ENCODE assay signal across 16 mouse cellular contexts in the genomic region with DNA sequence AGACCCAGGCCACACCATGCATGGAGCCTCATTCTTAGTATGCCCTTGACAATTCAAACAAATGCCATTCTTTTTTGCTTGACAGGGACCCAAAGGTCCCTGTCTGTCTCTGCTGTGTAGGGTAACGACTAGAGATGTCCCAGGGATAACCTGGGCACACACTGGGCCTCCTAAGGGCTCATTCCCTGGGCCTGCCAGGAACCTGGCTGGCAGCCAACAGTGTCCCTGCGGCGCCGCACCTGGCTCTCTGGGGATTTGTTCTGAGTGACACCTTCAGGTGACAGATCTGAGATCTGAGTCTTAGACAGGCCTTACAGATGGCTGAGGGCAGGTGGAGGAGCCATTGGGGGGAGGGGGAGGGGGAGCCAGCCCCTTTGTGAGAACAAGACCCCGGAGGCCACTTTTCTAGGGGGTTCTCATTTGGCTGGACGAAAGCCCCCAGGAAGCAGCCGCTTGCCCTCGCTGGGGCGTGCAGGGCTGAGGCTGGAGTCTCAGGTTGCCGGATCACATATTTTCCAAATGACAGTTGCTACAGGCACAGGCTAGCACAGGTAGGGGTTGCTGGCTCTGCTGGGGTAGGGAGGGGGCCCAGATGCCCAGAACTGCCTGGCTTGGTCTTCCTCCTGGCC.
A peak's percentile ranks its signal among the peaks of the same experiment; 100 is the strongest.
DNase-seq lines count a peak whose midpoint lies in the region; ATAC-seq and TF ChIP-seq lines count a peak whose summit lies in the region.
"Had no signal": no experiment of that assay in that cellular context is flagged by ENCODE, and none has a peak within 500 bp of the region (broad histone marks: within the 10 kb centered on the region; RNA-seq: fewer than 3 reads in every experiment).

No protein-coding gene starts in this region.

- intact Hi-C loops in gastrocnemius, adult 2 months (cut with DNase I) = loop anchor here (5.0 kb wide), 2 partner anchors 62 to 73 kb away; no protein-coding TSS in a partner anchor
- intact Hi-C loops in heart, postnatal 36 days (cut with DNase I) = no loop called here

- ATAC-seq in intestine, embryonic 15.5 days = peak; percentile 68
- ATAC-seq in stomach, embryonic 15.5 days (ENCODE audit: insufficient read depth, low FRiP score, low read depth) = peak; percentile 51
- ATAC-seq: forebrain, embryonic 15.5 days; hindbrain, postnatal 0 days; midbrain, embryonic 16.5 days had no signal

- peak; percentile 61 for DNase-seq in gastrocnemius, adult 2 months
- DNase-seq in gastrocnemius, postnatal 25 days = no peak
- DNase-seq in lung, postnatal 14 days = peak; percentile 35
- DNase-seq in lung, postnatal 10 days = no peak
- DNase-seq in cerebellum, adult 11-12 months = no peak
- DNase-seq in heart, postnatal 36 days = no peak
- DNase-seq: adrenal gland, postnatal 25 days; heart, adult 2 months; liver, embryonic 13.5 days; thymus, adult 18-20 months had no signal

- H3K27me3 ChIP-seq in intestine, embryonic 15.5 days (replicated peaks) = no peaks in the 10 kb centered on the region
- H3K27me3 ChIP-seq in stomach, embryonic 15.5 days (replicated peaks) = no peaks in the 10 kb centered on the region
- H3K27me3 ChIP-seq: forebrain, embryonic 15.5 days had no signal

- H3K9me3 ChIP-seq in intestine, embryonic 15.5 days = no peaks in the 10 kb centered on the region
- no peaks in the 10 kb centered on the region for H3K9me3 ChIP-seq in stomach, embryonic 15.5 days
- H3K9me3 ChIP-seq: forebrain, embryonic 15.5 days; kidney, embryonic 15.5 days; liver, embryonic 13.5 days had no signal

- H3K4me3 ChIP-seq in gastrocnemius, adult 2 months = no peak overlapping the region
- no peak overlapping the region for H3K4me3 ChIP-seq in intestine, embryonic 15.5 days (replicated peaks)
- H3K4me3 ChIP-seq in stomach, embryonic 15.5 days (replicated peaks) = no peak overlapping the region
- H3K4me3 ChIP-seq: forebrain, embryonic 15.5 days; heart, adult 2 months; kidney, embryonic 15.5 days; liver, embryonic 13.5 days had no signal

- H3K9ac ChIP-seq in intestine, embryonic 15.5 days = no peak overlapping the region
- no peak overlapping the region for H3K9ac ChIP-seq in stomach, embryonic 15.5 days
- H3K9ac ChIP-seq: forebrain, embryonic 15.5 days; kidney, embryonic 15.5 days; liver, embryonic 13.5 days had no signal

- no peak for TF ChIP-seq CTCF in gastrocnemius, adult 2 months (IDR thresholded peaks at IDR 0.05)

- peak overlapping the region; percentile 31; the same call in 1 of the 2 replicates for H3K27ac ChIP-seq in gastrocnemius, adult 2 months
- no peak overlapping the region for H3K27ac ChIP-seq in intestine, embryonic 15.5 days
- peak overlapping the region; percentile 51 for H3K27ac ChIP-seq in stomach, embryonic 15.5 days
- H3K27ac ChIP-seq: forebrain, embryonic 15.5 days; heart, adult 2 months; hindbrain, postnatal 0 days; kidney, embryonic 15.5 days; liver, embryonic 13.5 days had no signal

- H3K36me3 ChIP-seq in intestine, embryonic 15.5 days = no peaks in the 10 kb centered on the region
- H3K36me3 ChIP-seq in stomach, embryonic 15.5 days = no peaks in the 10 kb centered on the region
- H3K36me3 ChIP-seq: forebrain, embryonic 15.5 days; kidney, embryonic 15.5 days; liver, embryonic 13.5 days had no signal

- 62% methylated on average over 10 of the region's 10 CpGs for WGBS in intestine, embryonic 15.5 days
- 54% methylated on average over 10 of the region's 10 CpGs for WGBS in stomach, embryonic 15.5 days

- no peak overlapping the region for H3K4me2 ChIP-seq in intestine, embryonic 15.5 days (replicated peaks)
- no peak overlapping the region for H3K4me2 ChIP-seq in stomach, embryonic 15.5 days
- H3K4me2 ChIP-seq: forebrain, embryonic 15.5 days; kidney, embryonic 15.5 days; liver, embryonic 13.5 days had no signal

- peaks cover 19% of the 10 kb centered on the region for H3K4me1 ChIP-seq in intestine, embryonic 15.5 days (replicated peaks)
- peaks cover 28% of the 10 kb centered on the region for H3K4me1 ChIP-seq in stomach, embryonic 15.5 days

Comparison
In these comparisons a context has a peak if more than half of its experiments do, and no peak if none do; other contexts are left out.
1. DNase-seq: peak in gastrocnemius, adult 2 months (single experiment) and lung, postnatal 14 days (single experiment); none in gastrocnemius, postnatal 25 days (single experiment), lung, postnatal 10 days (single experiment), cerebellum, adult 11-12 months (single experiment) and heart, postnatal 36 days (0 of 2).